Mouse (Mus musculus) G1E (cell line): ENCODE data around the gene Car14.
"Not testable (repeated sequence)": the region's sequence is repeated elsewhere in the genome, so short reads cannot be mapped to it uniquely, and the experiment has no call there.

Source experiments
- CTCF ChIP-seq: IDR thresholded peaks from 2 replicates; pipeline ENCODE4 v1.5.1; 2012; ENCODE audit warnings: low read depth, low read length, inconsistent platforms, mixed read lengths
- GATA1 ChIP-seq: IDR thresholded peaks from 2 replicates; pipeline ENCODE4 v1.6.1; 2012; ENCODE audit warnings: borderline replicate concordance, low read length, inconsistent platforms, mixed read lengths
- POLR2AphosphoS5 ChIP-seq: IDR thresholded peaks from 2 replicates; pipeline ENCODE4 v1.6.1; 2012; ENCODE audit warnings: low read depth, low read length, inconsistent platforms; ENCODE audit not compliant: insufficient replicate concordance
- TAL1 ChIP-seq: conservative IDR thresholded peaks from 2 replicates; pipeline ENCODE4 v1.6.1; 2012; ENCODE audit warnings: low read depth, low read length, inconsistent platforms, mixed read lengths

GRCm38 (mm10) chr3:95920532-95920931, 16.0 kb upstream of the Car14 start:
- not testable (repeated sequence) for TF ChIP-seq POLR2AphosphoS5, CTCF, GATA1, TAL1
